Mouse (Mus musculus) spleen, adult 2 months (tissue): Measurements from ENCODE around the gene Grb14. TPM values are rescaled to one million over a fixed set of nuclear protein-coding genes. Genes with fewer than 3 reads are reported as not detected.

ENCODE experiments used
- DNase-seq, 2 experiments: peaks; one replicate each; pipeline versions ENCODE4 v3.0.0 to v3.0.0-alpha.2; 2012 to 2021; ENCODE audit warnings: low spot score in 2 of 2, low read depth in 1 of 2
- H3K27ac ChIP-seq: fragments of 200-500 bp; 2 replicates; pipeline ENCODE4 v1.5.1; 2012; ENCODE audit warnings: low read length, inconsistent platforms; ENCODE audit not compliant: insufficient read depth
- H3K27me3 ChIP-seq: fragments of 200-500 bp; 2 replicates; pipeline ENCODE4 v1.6.1; 2012; ENCODE audit warnings: mild to moderate bottlenecking, moderate library complexity, low read length, inconsistent platforms; ENCODE audit not compliant: control insufficient read depth, insufficient read depth
- H3K36me3 ChIP-seq: fragments of 200-500 bp; 2 replicates; pipeline ENCODE4 v1.6.1; 2012; ENCODE audit warnings: mild to moderate bottlenecking, low read length, inconsistent platforms; ENCODE audit not compliant: control insufficient read depth, insufficient read depth
- H3K4me1 ChIP-seq: fragments of 200-500 bp; 2 replicates; pipeline ENCODE4 v1.6.1; 2011; ENCODE audit warnings: inconsistent platforms; ENCODE audit not compliant: control insufficient read depth, insufficient read depth, insufficient read length
- H3K4me3 ChIP-seq: fragments of 200-500 bp; 2 replicates; pipeline ENCODE4 v1.5.1; 2011; ENCODE audit warnings: mild to moderate bottlenecking, inconsistent platforms; ENCODE audit not compliant: insufficient read depth, insufficient read length; ENCODE audit errors: extremely low read depth
- CTCF ChIP-seq: fragments of 200-500 bp; IDR thresholded peaks from 2 replicates; pipeline ENCODE4 v1.5.1; 2011; ENCODE audit warnings: mild to moderate bottlenecking, inconsistent platforms; ENCODE audit not compliant: insufficient read depth, insufficient read length, insufficient replicate concordance; ENCODE audit errors: extremely low read depth
- POLR2A ChIP-seq: fragments of 200-500 bp; IDR thresholded peaks from 2 replicates; pipeline ENCODE4 v1.6.1; 2011; ENCODE audit warnings: low read depth, low read length, inconsistent platforms
- WGBS: fragments of 180-500 bp; shearing (Covaris S2); methylation state at CpG from one replicate; pipeline ENCODE4 v1.1.7; 2018; 5-methylcytosine and 5-hydroxymethylcytosine counted together
- polyA plus RNA-seq: library from polyadenylated mRNA; depleted of rRNA; stranded (reverse); fragments of >200 nt; gene quantifications from 2 replicates; pipeline ENCODE4 v1.2.3, GENCODE M21; 2012; rRNA removed

Grb14 gene
- polyA plus RNA-seq = 0.44 and 0.56 TPM in 2 replicates

- no peak for TF ChIP-seq CTCF
- TF ChIP-seq POLR2A = no peak
- no peak for DNase-seq
- Histone ChIP-seq H3K4me1 (peaks cover 8% of the 10 kb centered on the region), H3K36me3 (no peaks in the 10 kb centered on the region), H3K4me3 (no peak within 1 kb of the TSS), H3K27ac (no peak within 1 kb of the TSS), H3K27me3 (peaks cover 7% of the 10 kb centered on the region; the same call in 1 of the 2 replicates)
- WGBS = 86% methylated on average over 1 of the region's 1 CpGs
These were observed at the start of gene Grb14 for GRCm38 (mm10) chr2:65024887-65025286. TSS of gene Grb14 (minus strand) at chr2:65024987.

- TF ChIP-seq CTCF (no peak), POLR2A (no peak)
- no peaks in the 10 kb centered on the region for H3K36me3 ChIP-seq
- no peak for DNase-seq
- H3K4me1 ChIP-seq = no peaks in the 10 kb centered on the region
- no peak overlapping the region for H3K27ac ChIP-seq
- no peaks in the 10 kb centered on the region for H3K27me3 ChIP-seq
- 89% methylated on average over 3 of the region's 3 CpGs for WGBS
- H3K4me3 ChIP-seq = no peak overlapping the region
These were observed 47.4 kb upstream of the Grb14 start for GRCm38 (mm10) chr2:65072205-65072604.

- no peak for TF ChIP-seq CTCF
- no peak for TF ChIP-seq POLR2A
- DNase-seq = no peak
- Histone ChIP-seq H3K27ac (no peak overlapping the region), H3K4me3 (no peak overlapping the region), H3K4me1 (no peaks in the 10 kb centered on the region), H3K27me3 (no peaks in the 10 kb centered on the region), H3K36me3 (no peaks in the 10 kb centered on the region)
- 90% methylated on average over 2 of the region's 2 CpGs for WGBS
These were observed 29.0 kb upstream of the Grb14 start for GRCm38 (mm10) chr2:65053764-65054163.

- DNase-seq = no peak
- Histone ChIP-seq H3K4me1 (no peaks in the 10 kb centered on the region), H3K27ac (no peak overlapping the region), H3K27me3 (no peaks in the 10 kb centered on the region), H3K4me3 (no peak overlapping the region), H3K36me3 (no peaks in the 10 kb centered on the region)
- 91% methylated on average over 6 of the region's 6 CpGs for WGBS
- TF ChIP-seq POLR2A (no peak), CTCF (no peak)
These were observed 27.6 kb upstream of the Grb14 start for GRCm38 (mm10) chr2:65052191-65053012.

- H3K27me3 ChIP-seq = no peaks in the 10 kb centered on the region
- DNase-seq = no peak
- 96% methylated on average over 3 of the region's 3 CpGs for WGBS
- H3K27ac ChIP-seq = no peak overlapping the region
- no peak overlapping the region for H3K4me3 ChIP-seq
- H3K4me1 ChIP-seq = no peaks in the 10 kb centered on the region
- no peak for TF ChIP-seq CTCF
- TF ChIP-seq POLR2A = no peak
- H3K36me3 ChIP-seq = no peaks in the 10 kb centered on the region
These were observed 26.0 kb upstream of the Grb14 start for GRCm38 (mm10) chr2:65050776-65051175.

GRCm38 (mm10) chr2:65048234-65049017 lies 23.6 kb upstream of the Grb14 start:
- Histone ChIP-seq H3K36me3 (no peaks in the 10 kb centered on the region), H3K4me3 (no peak overlapping the region), H3K27ac (no peak overlapping the region), H3K4me1 (no peaks in the 10 kb centered on the region), H3K27me3 (no peaks in the 10 kb centered on the region)
- no peak for DNase-seq
- 77% methylated on average over 6 of the region's 6 CpGs for WGBS
- TF ChIP-seq CTCF (no peak), POLR2A (no peak)
